Mouse (Mus musculus) limb, embryonic 13.5 days (tissue): ENCODE measurements at regions not wholly inside any gene's neighbourhood (a gene's known extent, or its start where the extent isn't known, plus 50 kb on each side); places are given as distances from the start of the nearest gene placed in this dataset.
"Not testable (repeated sequence)": the region's sequence is repeated elsewhere in the genome, so short reads cannot be mapped to it uniquely, and the experiment has no call there.

Source experiments
- ATAC-seq: fragments of 200-750 bp; cut with Nextera tagmentation; 2 replicates; pipeline ENCODE4 v1.8.0; 2017; ENCODE audit warnings: low read depth, moderate number of reproducible peaks, moderate TSS enrichment; ENCODE audit not compliant: low FRiP score
- H3K27ac ChIP-seq: fragments of 300-500 bp; sonication (generic); 2 replicates; pipeline ENCODE4 v1.5.1; 2015; ENCODE audit warnings: inconsistent platforms, mild to moderate bottlenecking, moderate library complexity
- H3K27me3 ChIP-seq: fragments of 300-500 bp; sonication (generic); 2 replicates; pipeline ENCODE4 v1.6.1; 2015; ENCODE audit warnings: mild to moderate bottlenecking, inconsistent platforms
- H3K36me3 ChIP-seq: fragments of 300-500 bp; sonication (generic); 2 replicates; pipeline ENCODE4 v1.6.1; 2015; ENCODE audit warnings: inconsistent platforms, mild to moderate bottlenecking, moderate library complexity
- H3K4me1 ChIP-seq: fragments of 300-500 bp; sonication (generic); 2 replicates; pipeline ENCODE4 v1.6.1; 2015; ENCODE audit warnings: inconsistent platforms
- H3K4me2 ChIP-seq: fragments of 300-500 bp; sonication (generic); replicated peaks from 2 replicates; pipeline ENCODE4 v1.6.1; 2015; ENCODE audit warnings: inconsistent platforms, mild to moderate bottlenecking, moderate library complexity
- H3K4me3 ChIP-seq: fragments of 300-500 bp; sonication (generic); 2 replicates; pipeline ENCODE4 v1.5.1; 2015; ENCODE audit warnings: moderate library complexity, mild to moderate bottlenecking, inconsistent platforms
- H3K9ac ChIP-seq: fragments of 300-500 bp; sonication (generic); 2 replicates; pipeline ENCODE4 v1.6.1; 2015; ENCODE audit warnings: mild to moderate bottlenecking, inconsistent platforms
- H3K9me3 ChIP-seq: fragments of 300-500 bp; sonication (generic); 2 replicates; pipeline ENCODE4 v1.6.1; 2016; ENCODE audit warnings: inconsistent platforms
- WGBS: fragments of 180-500 bp; shearing (Covaris S2); methylation state at CpG from one replicate; pipeline ENCODE4 v1.1.7; 2015; 5-methylcytosine and 5-hydroxymethylcytosine counted together

- Histone ChIP-seq H3K27me3 (no peaks in the 10 kb centered on the region), H3K4me3 (no peak overlapping the region), H3K9me3 (no peaks in the 10 kb centered on the region), H3K4me2 (no peak overlapping the region), H3K4me1 (no peaks in the 10 kb centered on the region), H3K9ac (no peak overlapping the region), H3K36me3 (no peaks in the 10 kb centered on the region), H3K27ac (no peak overlapping the region)
- 60% methylated on average over 3 of the region's 3 CpGs for WGBS
- no peak for ATAC-seq
Measured at GRCm38 (mm10) chr6:31895835-31896234, 154.2 kb upstream of the 1700012A03Rik start.

- no peaks in the 10 kb centered on the region for H3K9me3 ChIP-seq
- 0% methylated on average over 4 of the region's 4 CpGs for WGBS
Measured at GRCm38 (mm10) chr6:31886931-31887330, 163.1 kb upstream of the 1700012A03Rik start.

GRCm38 (mm10) chr6:31885196-31885595 is 164.8 kb upstream of the 1700012A03Rik start:
- H3K4me1 ChIP-seq, H3K9ac ChIP-seq, H3K4me3 ChIP-seq, ATAC-seq, H3K36me3 ChIP-seq, H3K27me3 ChIP-seq, H3K9me3 ChIP-seq, H3K4me2 ChIP-seq, H3K27ac ChIP-seq: not testable (repeated sequence)
- WGBS, result 9% methylated on average over 1 of the region's 1 CpGs

More at GRCm38 (mm10) chr6:31886931-31887330, 163.1 kb upstream of the 1700012A03Rik start:
- Histone ChIP-seq H3K27me3 (no peaks in the 10 kb centered on the region), H3K27ac (no peak overlapping the region), H3K9ac (no peak overlapping the region), H3K4me2 (no peak overlapping the region), H3K4me1 (no peaks in the 10 kb centered on the region), H3K4me3 (no peak overlapping the region), H3K36me3 (no peaks in the 10 kb centered on the region)
- no peak for ATAC-seq

- no peak overlapping the region for H3K4me3 ChIP-seq
- WGBS, result 9% methylated on average over 2 of the region's 2 CpGs
- ATAC-seq, result no peak
- no peaks in the 10 kb centered on the region for H3K27me3 ChIP-seq
- no peak overlapping the region for H3K27ac ChIP-seq
- H3K9me3 ChIP-seq, result no peaks in the 10 kb centered on the region
- no peak overlapping the region for H3K9ac ChIP-seq
- H3K4me1 ChIP-seq, result no peaks in the 10 kb centered on the region
- no peaks in the 10 kb centered on the region for H3K36me3 ChIP-seq
- no peak overlapping the region for H3K4me2 ChIP-seq
Measured at GRCm38 (mm10) chr6:31883726-31884125, 166.3 kb upstream of the 1700012A03Rik start.

GRCm38 (mm10) chr6:31874616-31875015 is 175.4 kb upstream of the 1700012A03Rik start:
- ATAC-seq, result no peak
- no peak overlapping the region for H3K4me2 ChIP-seq
- no peak overlapping the region for H3K4me3 ChIP-seq
- no peaks in the 10 kb centered on the region for H3K27me3 ChIP-seq
- H3K9me3 ChIP-seq, result no peaks in the 10 kb centered on the region
- no peak overlapping the region for H3K9ac ChIP-seq
- H3K36me3 ChIP-seq, result no peaks in the 10 kb centered on the region
- 91% methylated on average over 6 of the region's 6 CpGs for WGBS
- no peak overlapping the region for H3K27ac ChIP-seq
- no peaks in the 10 kb centered on the region for H3K4me1 ChIP-seq

- Histone ChIP-seq H3K4me1 (no peaks in the 10 kb centered on the region), H3K27ac (no peak overlapping the region), H3K9ac (no peak overlapping the region), H3K4me2 (no peak overlapping the region), H3K27me3 (no peaks in the 10 kb centered on the region), H3K4me3 (no peak overlapping the region), H3K9me3 (no peaks in the 10 kb centered on the region), H3K36me3 (no peaks in the 10 kb centered on the region)
- WGBS, result 43% methylated on average over 1 of the region's 1 CpGs
- no peak for ATAC-seq
Measured at GRCm38 (mm10) chr6:31873911-31874310, 176.1 kb upstream of the 1700012A03Rik start.

GRCm38 (mm10) chr6:31871766-31872165 is 178.3 kb upstream of the 1700012A03Rik start:
- Histone ChIP-seq H3K27ac (no peak overlapping the region), H3K9me3 (no peaks in the 10 kb centered on the region), H3K9ac (no peak overlapping the region), H3K4me1 (no peaks in the 10 kb centered on the region), H3K36me3 (no peaks in the 10 kb centered on the region), H3K4me3 (no peak overlapping the region), H3K4me2 (no peak overlapping the region), H3K27me3 (no peaks in the 10 kb centered on the region)
- 91% methylated on average over 3 of the region's 3 CpGs for WGBS
- ATAC-seq, result no peak

- no peak overlapping the region for H3K27ac ChIP-seq
- 33% methylated on average over 7 of the region's 7 CpGs for whole genome bisulfite sequencing
- H3K4me2 ChIP-seq, result no peak overlapping the region
- no peaks in the 10 kb centered on the region for H3K4me1 ChIP-seq
- no peaks in the 10 kb centered on the region for H3K9me3 ChIP-seq
- no peaks in the 10 kb centered on the region for H3K36me3 ChIP-seq
- H3K9ac ChIP-seq, result no peak overlapping the region
- H3K4me3 ChIP-seq, result no peak overlapping the region
- H3K27me3 ChIP-seq, result no peaks in the 10 kb centered on the region
- no peak for ATAC-seq
Measured at GRCm38 (mm10) chr6:31861996-31862395, 188.1 kb upstream of the 1700012A03Rik start.

- H3K9me3 ChIP-seq, result no peaks in the 10 kb centered on the region
- H3K4me3 ChIP-seq, result no peak overlapping the region
- 84% methylated on average over 3 of the region's 3 CpGs for WGBS
- no peak overlapping the region for H3K9ac ChIP-seq
- no peaks in the 10 kb centered on the region for H3K27me3 ChIP-seq
- no peak for ATAC-seq
- H3K4me1 ChIP-seq, result no peaks in the 10 kb centered on the region
- no peak overlapping the region for H3K4me2 ChIP-seq
- H3K27ac ChIP-seq, result no peak overlapping the region
- no peaks in the 10 kb centered on the region for H3K36me3 ChIP-seq
Measured at GRCm38 (mm10) chr6:31859621-31860020, 190.4 kb upstream of the 1700012A03Rik start.

GRCm38 (mm10) chr6:31854261-31854660 is 195.8 kb upstream of the 1700012A03Rik start:
- 94% methylated on average over 16 of the region's 16 CpGs for WGBS
- Histone ChIP-seq H3K27ac (no peak overlapping the region), H3K4me1 (no peaks in the 10 kb centered on the region), H3K9ac (no peak overlapping the region), H3K27me3 (no peaks in the 10 kb centered on the region), H3K36me3 (no peaks in the 10 kb centered on the region), H3K9me3 (no peaks in the 10 kb centered on the region), H3K4me2 (no peak overlapping the region), H3K4me3 (no peak overlapping the region)
- no peak for ATAC-seq

- Histone ChIP-seq H3K4me1 (no peaks in the 10 kb centered on the region), H3K4me2 (no peak overlapping the region), H3K9ac (no peak overlapping the region), H3K27ac (no peak overlapping the region), H3K9me3 (no peaks in the 10 kb centered on the region), H3K4me3 (no peak overlapping the region), H3K27me3 (no peaks in the 10 kb centered on the region), H3K36me3 (no peaks in the 10 kb centered on the region)
- 81% methylated on average over 9 of the region's 9 CpGs for WGBS
- ATAC-seq, result no peak
Measured at GRCm38 (mm10) chr6:31846319-31846718, 203.7 kb upstream of the 1700012A03Rik start.

GRCm38 (mm10) chr6:31845671-31846070 is 204.4 kb upstream of the 1700012A03Rik start:
- Histone ChIP-seq H3K9me3 (no peaks in the 10 kb centered on the region), H3K27ac (no peak overlapping the region), H3K27me3 (no peaks in the 10 kb centered on the region), H3K9ac (no peak overlapping the region), H3K4me1 (no peaks in the 10 kb centered on the region), H3K36me3 (no peaks in the 10 kb centered on the region), H3K4me3 (no peak overlapping the region), H3K4me2 (no peak overlapping the region)
- 85% methylated on average over 5 of the region's 5 CpGs for WGBS
- ATAC-seq, result no peak

- Histone ChIP-seq H3K4me3 (no peak overlapping the region), H3K36me3 (no peaks in the 10 kb centered on the region), H3K27me3 (no peaks in the 10 kb centered on the region), H3K9ac (no peak overlapping the region), H3K27ac (no peak overlapping the region), H3K4me2 (no peak overlapping the region), H3K9me3 (no peaks in the 10 kb centered on the region), H3K4me1 (no peaks in the 10 kb centered on the region)
- ATAC-seq, result no peak
- WGBS, result 91% methylated on average over 4 of the region's 4 CpGs
Measured at GRCm38 (mm10) chr6:31840621-31841020, 209.4 kb upstream of the 1700012A03Rik start.
